Mouse (Mus musculus): ENCODE data around the gene Rab34. TPM values are rescaled to one million over a fixed set of nuclear protein-coding genes. Genes with fewer than 3 reads are reported as not detected.

Rab34 gene
- total RNA-seq, 2 experiments from 2014 or later: 22.5 to 25.8 TPM

- no peak for DNase-seq (ENCODE audit: low spot score in 2 of 2)
Measured at GRCm38 (mm10) chr11:78213086-78213817, 25.0 kb downstream of the Rab34 start.

- no peak for DNase-seq (ENCODE audit: low spot score in 2 of 2)
Measured at GRCm38 (mm10) chr11:78215709-78216317, 27.6 kb downstream of the Rab34 start.

GRCm38 (mm10) chr11:78223586-78223985, 35.4 kb downstream of the Rab34 start:
- DNase-seq (ENCODE audit: low spot score in 2 of 2): no peak

GRCm38 (mm10) chr11:78231518-78231917, 43.3 kb downstream of the Rab34 start:
- DNase-seq (ENCODE audit: low spot score in 2 of 2): no peak

GRCm38 (mm10) chr11:78240193-78240857, 52.1 kb downstream of the Rab34 start:
- DNase-seq (ENCODE audit: low spot score in 2 of 2): peak; percentile 71 to 88

Small RNA genes within 50 kb of the gene (microRNA-seq; reads per million reads assigned to microRNA genes)
- gene Mir7653: 0.39 to 0.49 reads per million in 2 experiments

Other genes starting within 250 kb of the Rab34 start
- 10 to 100 TPM; 52.6 to 55.4 TPM for gene Phf12, start 205.7 kb upstream of the Rab34 start, total RNA-seq (2021)
- 1 to 10 TPM; 5.0 TPM for gene Dhrs13, start 156.2 kb upstream of the Rab34 start, total RNA-seq (2021)
- 10 to 100 TPM; 73.6 to 75.9 TPM for gene Flot2, start 150.5 kb upstream of the Rab34 start, total RNA-seq (2021)
- gene Eral1, start 108.0 kb upstream of the Rab34 start, total RNA-seq (2021): 10 to 100 TPM; 19.2 to 19.7 TPM
- 10 to 100 TPM; 29.7 to 30.5 TPM for gene Fam222b, start 93.8 kb upstream of the Rab34 start, total RNA-seq (2021)
- 1 to 10 TPM; 8.3 to 9.8 TPM for gene Traf4, start 22.8 kb upstream of the Rab34 start, total RNA-seq (2021)
- gene Nek8, start 11.8 kb upstream of the Rab34 start, total RNA-seq (2021): 1 to 10 TPM; 2.6 to 4.1 TPM
- 10 to 100 TPM; 16.8 to 17.5 TPM for gene Tlcd1, start 11.7 kb upstream of the Rab34 start, total RNA-seq (2021)
- gene Rpl23a, start 4.8 kb upstream of the Rab34 start, total RNA-seq (2021): 100 to 1,000 TPM; 770 to 803 TPM
- 1 to 10 TPM; 3.4 to 4.4 TPM for gene Proca1, start 5.0 kb downstream of the Rab34 start, total RNA-seq (2021)
- gene Sdf2, start 57.3 kb downstream of the Rab34 start, total RNA-seq (2021): 10 to 100 TPM; 65.5 to 71.2 TPM
- 100 to 1,000 TPM; 123 to 126 TPM for gene Supt6, start 57.6 kb downstream of the Rab34 start, total RNA-seq (2021)
- gene 2610507B11Rik, start 73.3 kb downstream of the Rab34 start, total RNA-seq (2021): 100 to 1,000 TPM; 183 to 188 TPM
- gene BC030499, start 102.4 kb downstream of the Rab34 start, total RNA-seq (2021): 1 to 10 TPM; 7.4 TPM
- gene Spag5, start 113.1 kb downstream of the Rab34 start, total RNA-seq (2021): 1 to 10 TPM; 5.7 to 7.1 TPM
- 100 to 1,000 TPM; 856 to 892 TPM for gene Aldoc, start 134.5 kb downstream of the Rab34 start, total RNA-seq (2021)
- 10 to 100 TPM; 59.0 to 62.0 TPM for gene Pigs, start 140.0 kb downstream of the Rab34 start, total RNA-seq (2021)
- gene Unc119, start 155.1 kb downstream of the Rab34 start, total RNA-seq (2021): 10 to 100 TPM; 33.0 to 33.5 TPM
- gene Foxn1, start 198.1 kb downstream of the Rab34 start, total RNA-seq (2021): not detected
- not detected for gene Slc13a2, start 233.8 kb downstream of the Rab34 start, total RNA-seq (2021)

All from layer of hippocampus, adult 18-20 months (tissue).